Mouse (Mus musculus): ENCODE results near the gene Plcxd1.

- TF ChIP-seq CTCF (IDR thresholded peaks at IDR 0.05; ENCODE audit: control insufficient read depth, insufficient read depth, low read length) (no peak), POLR2A (IDR thresholded peaks at IDR 0.05; ENCODE audit: borderline replicate concordance, control insufficient read depth, low read depth, low read length) (no peak)
Observed at GRCm38 (mm10) chr5:110139325-110139724, 39.6 kb downstream of the Plcxd1 start.

Measured in bone marrow, adult 2 months (tissue).